Mouse (Mus musculus) yolk sac, embryonic 10.5 days (tissue): ENCODE measurements around the gene Frem3.

ENCODE experiments used
- DNase-seq: peaks from one replicate; pipeline ENCODE4 v3.0.0-alpha.2; 2017; ENCODE audit warnings: low spot score

Gene Frem3

GRCm38 (mm10) chr8:80710670-80711400, 100.0 kb downstream of the Frem3 start:
- no peak for DNase-seq

GRCm38 (mm10) chr8:80714461-80714860, 103.6 kb downstream of the Frem3 start:
- DNase-seq: no peak

DNA sequence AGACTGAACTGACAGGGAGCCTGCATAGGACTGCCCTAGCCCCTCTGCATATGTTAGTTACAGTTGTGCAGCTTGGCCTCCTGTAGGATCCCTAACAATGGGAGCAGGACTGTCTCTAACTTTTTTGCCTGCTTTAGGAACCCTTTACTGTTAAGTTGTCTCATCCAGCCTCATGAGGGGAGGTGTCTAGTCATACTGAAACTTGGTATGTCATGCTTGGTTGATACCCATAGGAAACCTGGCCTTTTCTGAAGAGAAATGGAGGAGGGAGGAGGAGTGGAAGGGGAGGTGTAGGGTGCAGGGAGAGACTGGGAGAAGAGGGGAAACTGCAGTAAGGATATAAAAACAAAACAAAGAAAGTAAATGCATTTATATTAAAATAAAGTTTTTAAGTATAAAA, 121.4 kb downstream of the Frem3 start:
- DNase-seq: no peak

DNA sequence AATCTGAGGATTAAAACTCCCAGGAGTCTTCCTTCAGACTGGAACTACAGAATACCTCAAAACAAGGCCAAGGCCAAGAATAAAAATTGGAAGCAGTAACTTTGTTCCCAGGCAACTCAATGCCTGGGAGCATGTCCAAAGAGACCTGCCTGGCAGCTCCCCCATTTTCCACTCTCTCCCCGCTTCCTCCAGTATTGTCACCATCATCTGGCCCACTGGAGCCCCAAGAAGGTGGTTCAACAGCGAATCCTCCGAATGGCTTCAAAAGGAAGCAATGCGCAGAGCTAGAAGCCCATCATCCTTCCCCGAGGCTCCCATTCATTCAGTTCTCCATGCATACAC, 127.1 kb downstream of the Frem3 start:
- no peak for DNase-seq

GRCm38 (mm10) chr8:80738388-80739154, 127.7 kb downstream of the Frem3 start:
- peak; percentile 59 for DNase-seq

DNA sequence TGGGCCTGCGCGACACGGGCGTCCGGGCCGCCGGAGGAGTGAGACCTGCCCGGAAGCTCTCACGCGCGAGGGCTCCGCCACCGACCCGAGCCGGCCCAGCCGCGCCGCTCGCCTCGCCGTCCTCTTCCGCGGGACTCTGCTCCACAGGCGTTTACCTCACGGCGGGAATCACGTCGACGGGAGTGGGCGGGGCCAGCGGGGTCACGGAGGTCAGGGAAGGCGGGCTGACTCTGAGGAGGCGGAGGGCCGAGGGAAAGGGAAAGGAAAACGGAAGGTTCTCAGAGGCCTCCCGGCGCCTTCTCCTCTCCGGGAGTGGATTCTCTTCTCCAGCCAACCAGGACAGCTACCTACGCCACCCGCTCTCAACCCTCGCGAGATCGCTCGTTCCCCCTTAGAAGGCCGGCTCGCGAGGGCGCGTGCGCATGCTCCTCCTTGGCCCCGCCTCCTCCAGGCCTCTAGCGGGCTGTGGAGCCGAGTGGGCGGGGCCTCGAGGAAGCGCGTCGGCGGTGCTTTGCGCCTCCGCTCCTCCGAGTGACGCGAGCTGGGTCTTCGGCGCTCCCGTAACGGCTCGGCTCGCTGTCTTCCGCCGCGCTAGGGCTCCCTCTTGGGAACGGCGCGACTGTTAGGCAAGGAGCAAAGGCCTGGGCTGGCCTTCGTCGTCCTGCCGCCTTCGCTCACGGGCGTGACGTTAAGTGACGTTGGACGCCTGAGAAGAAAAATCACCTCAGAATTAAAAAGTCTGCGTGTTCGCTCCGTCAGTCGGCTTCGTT, 128.5 kb downstream of the Frem3 start, which contains the start of gene Smarca5:
TSS of gene Smarca5 (minus strand) at position 343 of the 770 bp plus-strand sequence.
- DNase-seq: peak; percentile 88

GRCm38 (mm10) chr8:80739932-80740331, 129.1 kb downstream of the Frem3 start:
- DNase-seq: no peak
